Mouse (Mus musculus) gastrocnemius, adult 8-10 months (tissue): ENCODE results near the gene Sgms2. TPM values are rescaled to one million over a fixed set of nuclear protein-coding genes. Genes with fewer than 3 reads are reported as not detected.

ENCODE experiments used
- DNase-seq, 2 experiments: peaks; one replicate each; pipeline ENCODE4 v3.0.0; 2022; ENCODE audit warnings: low spot score in 2 of 2
- total RNA-seq, 4 experiments: library from RNA; stranded (reverse); gene quantifications; 2 replicates each; pipeline ENCODE4 v1.2.4; 2022

Gene Sgms2
- total RNA-seq, 4 experiments from 2014 or later: 1.0 to 2.3 (median 2.1) TPM

DNA sequence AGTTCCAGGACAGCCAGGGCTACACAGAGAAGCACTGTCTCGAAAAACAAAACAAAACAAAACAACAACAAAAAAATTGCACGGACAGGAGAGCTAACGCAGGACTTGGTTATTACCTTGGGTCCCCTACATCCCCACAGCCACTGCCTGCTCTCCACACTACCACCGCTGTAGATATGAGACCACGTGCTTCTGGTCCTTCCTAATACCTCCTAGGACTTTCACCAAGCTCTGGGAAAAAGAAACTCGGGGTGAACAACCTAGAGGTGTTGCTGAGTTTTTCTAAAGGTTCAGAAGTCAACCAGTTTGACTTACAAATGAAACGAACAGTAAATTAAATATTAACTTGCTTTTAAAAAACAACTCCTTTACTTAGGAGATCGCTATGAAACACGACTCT lies 2.8 kb downstream of the Sgms2 start:
- no peak for DNase-seq

DNA sequence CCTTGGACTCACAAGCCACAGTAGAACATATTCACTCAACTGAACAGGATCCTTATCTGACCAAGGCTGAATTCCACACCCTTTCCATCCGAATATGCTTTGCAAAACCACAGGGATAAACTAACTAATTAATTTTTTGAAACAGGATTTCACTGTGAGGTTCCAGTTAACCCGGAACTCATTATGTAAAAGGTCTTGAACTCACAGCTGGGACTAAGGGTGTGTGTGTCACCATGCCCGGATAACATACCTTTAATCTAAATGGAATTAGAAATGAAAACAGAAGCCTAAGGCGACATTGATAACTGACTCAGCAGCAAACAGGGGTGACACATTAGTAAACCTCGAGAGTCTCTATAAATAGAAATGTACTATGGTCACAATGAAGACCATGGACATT lies 5.8 kb downstream of the Sgms2 start:
- no peak for DNase-seq

- no peak for DNase-seq
Observed at GRCm38 (mm10) chr3:131483650-131484049, 7.6 kb downstream of the Sgms2 start.

DNA sequence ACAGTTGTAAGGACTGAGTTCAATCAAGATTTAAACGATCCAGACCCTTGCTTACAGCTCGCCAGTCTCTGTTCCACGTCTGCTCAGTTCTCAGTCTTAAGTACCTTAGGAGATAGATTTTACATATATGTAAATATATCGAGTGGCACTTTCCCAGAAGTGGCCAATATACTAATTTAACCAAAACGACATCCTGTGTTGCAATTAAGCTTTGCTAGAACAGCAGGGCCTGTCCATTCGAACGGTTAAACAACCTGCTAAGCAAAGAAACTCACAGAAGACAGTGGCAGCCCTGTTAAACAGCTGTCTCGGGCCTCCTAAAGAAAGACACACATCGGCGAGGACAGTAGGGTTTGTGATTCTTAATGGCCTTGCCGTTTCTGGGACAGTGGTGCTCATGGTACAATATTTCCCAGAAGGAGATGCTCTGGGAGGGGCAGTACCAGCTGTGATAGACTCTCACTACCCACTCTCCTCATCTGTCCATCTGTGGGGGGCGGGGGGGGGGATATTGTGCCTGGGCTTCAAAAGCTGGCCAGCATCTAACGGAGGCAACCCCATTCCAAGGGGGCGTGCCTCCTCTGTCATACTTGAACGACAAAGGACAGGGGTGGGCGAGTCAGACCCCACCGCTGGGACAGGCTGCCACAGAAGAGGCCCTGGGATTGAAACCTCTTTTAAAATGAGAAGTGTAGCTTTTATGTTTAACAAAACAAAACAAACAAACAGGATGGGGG lies 9.1 kb downstream of the Sgms2 start:
- DNase-seq: no peak

DNA sequence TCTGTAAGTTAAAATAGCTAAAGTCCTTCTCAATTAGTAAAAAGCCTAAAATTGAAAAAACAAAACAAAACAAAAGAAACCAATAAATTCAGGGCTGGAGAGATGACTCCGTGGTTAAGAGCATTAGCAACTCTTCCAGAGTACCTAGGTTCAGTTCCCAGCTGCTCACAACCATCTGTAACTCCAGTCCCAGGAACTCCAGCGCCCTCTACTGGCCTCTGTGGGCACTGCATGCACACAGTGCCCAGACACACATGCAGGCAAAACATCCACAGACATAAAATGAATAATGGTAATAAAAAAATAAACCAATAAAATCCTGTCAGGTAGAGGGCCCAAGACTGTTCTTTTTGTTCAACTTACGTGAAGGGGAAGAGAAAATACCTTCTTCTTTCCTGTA lies 10.6 kb downstream of the Sgms2 start:
- DNase-seq: no peak

- no peak for DNase-seq
Observed at GRCm38 (mm10) chr3:131479415-131479814, 11.8 kb downstream of the Sgms2 start.

- DNase-seq: no peak
Observed at GRCm38 (mm10) chr3:131476002-131476401, 15.2 kb downstream of the Sgms2 start.

DNA sequence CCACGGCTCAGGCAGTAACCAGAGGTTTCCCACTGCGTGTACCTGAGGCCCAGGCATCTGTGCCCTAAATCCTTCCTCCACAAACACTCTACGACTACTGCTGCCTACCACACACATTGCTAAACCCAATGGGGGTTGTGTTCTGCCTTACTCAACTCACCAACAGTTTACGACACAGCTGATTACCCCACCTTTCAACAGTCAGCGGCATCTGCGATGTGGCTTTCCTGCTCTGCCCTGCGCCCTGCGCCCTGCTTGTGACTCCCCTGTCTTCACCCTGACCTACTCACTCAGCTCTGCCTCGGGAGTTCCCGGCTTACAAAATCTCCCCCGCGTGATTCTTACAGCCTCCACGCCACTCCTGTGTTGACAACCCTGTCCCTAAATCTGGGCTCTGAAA lies 16.7 kb downstream of the Sgms2 start:
- DNase-seq: no peak

DNA sequence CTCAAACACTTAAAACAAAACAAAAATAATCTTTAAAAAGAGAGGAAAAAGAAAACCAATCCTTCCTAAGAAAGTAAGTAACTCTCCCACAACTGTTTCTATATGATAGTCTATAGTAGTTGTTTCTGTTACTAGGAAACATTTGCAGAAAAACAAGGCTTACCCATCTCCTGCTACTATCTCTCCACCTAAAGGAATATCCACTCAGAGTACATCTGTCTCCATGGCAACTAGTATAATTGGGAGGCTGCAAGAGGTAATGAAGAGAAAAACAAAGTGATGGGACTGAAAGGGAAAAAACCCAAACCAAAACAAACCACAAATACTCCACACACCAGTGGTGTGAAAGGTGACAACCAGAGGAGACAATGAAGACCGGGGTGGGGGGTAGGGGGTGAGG lies 17.7 kb downstream of the Sgms2 start:
- DNase-seq: no peak

DNA sequence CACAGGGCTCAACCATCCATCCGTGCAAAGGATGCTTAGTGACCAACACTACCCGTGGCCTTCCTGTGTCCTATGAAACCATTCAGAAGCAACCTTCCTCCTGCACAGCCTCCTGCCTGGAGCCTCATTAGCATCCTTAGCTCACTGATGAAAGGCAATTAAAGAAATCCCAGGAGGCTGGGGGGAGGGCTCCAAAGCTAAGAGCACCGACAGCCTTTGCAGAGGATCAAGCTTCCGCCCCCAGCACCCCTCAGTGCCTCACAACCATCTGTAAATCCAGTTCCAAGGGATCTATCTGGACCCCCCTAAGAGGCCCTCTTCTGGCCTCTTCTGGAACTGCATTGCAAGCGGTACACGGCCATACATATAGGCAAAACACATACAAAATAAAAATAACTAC lies 19.4 kb downstream of the Sgms2 start:
- DNase-seq: no peak

DNA sequence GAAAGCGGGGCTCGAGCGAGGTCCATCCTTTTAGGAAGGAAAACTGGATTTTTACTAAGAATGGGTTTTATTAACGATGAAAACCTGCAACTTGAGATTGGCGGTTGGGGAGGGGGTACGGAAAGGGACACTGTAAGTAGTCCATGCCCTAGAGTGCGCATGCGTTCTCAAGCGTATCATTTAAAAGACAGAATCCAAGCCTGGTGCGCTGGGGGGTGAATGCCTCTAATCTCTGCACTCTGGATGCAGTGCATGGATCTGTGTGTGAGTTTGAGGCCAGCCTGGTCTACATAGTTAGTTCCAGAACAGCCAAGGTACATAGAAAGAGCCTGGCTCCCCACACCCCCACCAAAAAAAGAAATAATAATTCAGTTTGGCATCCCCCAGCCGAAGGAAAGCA lies 19.8 kb downstream of the Sgms2 start:
- DNase-seq: no peak

- no peak for DNase-seq
Observed at GRCm38 (mm10) chr3:131470837-131471236, 20.4 kb downstream of the Sgms2 start.

DNA sequence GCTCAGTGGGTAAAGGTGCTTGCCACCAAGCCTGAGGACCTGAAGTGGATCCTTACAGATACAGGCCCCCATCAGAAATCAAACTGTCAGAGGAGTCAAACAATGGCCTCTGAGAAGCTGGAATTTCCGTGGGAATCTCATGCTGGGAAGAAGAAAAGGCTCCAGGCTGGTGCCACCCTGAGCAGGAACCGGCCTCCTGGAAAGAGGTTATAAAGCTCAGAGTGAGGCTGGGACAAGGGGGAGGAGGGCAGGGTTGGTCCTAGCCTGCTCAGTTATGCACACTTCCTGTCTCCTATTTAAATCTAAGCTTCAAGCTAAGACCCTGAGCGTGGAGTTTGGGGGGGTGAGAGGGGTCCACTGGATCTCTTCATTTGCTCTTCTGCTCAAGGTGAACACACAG lies 21.6 kb downstream of the Sgms2 start:
- DNase-seq: no peak

- no peak for DNase-seq
Observed at GRCm38 (mm10) chr3:131466371-131466770, 24.8 kb downstream of the Sgms2 start.

DNA sequence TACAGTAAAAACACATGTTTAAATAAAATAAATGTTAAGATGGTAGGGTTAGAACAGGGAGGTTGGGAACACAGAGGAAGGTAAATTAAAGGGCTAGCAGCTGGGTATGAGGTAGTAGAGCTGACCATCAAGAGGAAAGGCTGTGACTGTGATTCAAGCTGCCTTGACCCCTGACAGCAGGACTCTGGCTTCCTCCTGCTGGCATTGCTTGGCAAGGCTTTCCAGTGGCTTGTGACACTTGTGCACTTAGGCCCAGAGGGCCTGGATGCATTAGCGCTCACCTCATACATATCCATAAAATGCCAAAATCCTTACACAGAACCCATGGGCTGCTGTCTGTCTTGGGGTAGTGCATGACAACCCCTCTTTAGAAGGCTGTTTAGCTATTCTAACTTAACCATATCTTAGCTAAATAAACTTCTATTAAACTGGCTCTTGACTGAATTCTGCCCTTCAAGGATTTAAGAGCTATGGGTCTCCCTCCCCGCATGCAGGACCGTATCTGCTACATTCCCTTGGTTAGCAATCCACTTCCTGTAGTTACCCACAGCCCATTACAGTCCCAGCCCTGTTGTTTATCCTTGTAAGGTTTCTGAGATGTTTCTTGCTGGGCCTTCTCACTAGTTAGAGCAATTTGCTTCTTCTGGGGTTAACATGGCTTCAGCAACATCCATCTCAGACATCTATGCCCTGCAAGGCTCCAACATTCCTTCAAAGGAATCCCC lies 25.5 kb downstream of the Sgms2 start:
- no peak for DNase-seq

DNA sequence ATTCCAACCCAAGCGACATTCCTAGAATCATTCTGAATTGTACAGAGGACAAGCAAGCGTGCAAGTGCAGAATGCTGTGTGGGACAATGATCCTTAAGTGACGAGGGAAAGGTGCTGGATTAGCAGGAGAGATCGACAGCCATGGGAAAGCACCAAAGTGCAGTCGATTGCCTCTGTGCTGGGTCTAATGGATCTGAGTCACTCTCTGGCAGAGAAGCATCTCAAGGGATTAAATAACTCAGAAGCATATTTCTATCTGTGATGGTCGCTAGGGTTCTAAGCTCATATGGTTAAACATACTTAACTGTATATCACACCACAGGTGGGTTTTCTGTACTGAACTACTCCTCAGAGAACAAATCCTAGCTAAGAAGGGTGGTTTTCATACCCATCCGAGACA lies 118.2 kb downstream of the Sgms2 start:
- no peak for DNase-seq

GRCm38 (mm10) chr3:131368678-131369077 lies 122.5 kb downstream of the Sgms2 start:
- DNase-seq: no peak

DNA sequence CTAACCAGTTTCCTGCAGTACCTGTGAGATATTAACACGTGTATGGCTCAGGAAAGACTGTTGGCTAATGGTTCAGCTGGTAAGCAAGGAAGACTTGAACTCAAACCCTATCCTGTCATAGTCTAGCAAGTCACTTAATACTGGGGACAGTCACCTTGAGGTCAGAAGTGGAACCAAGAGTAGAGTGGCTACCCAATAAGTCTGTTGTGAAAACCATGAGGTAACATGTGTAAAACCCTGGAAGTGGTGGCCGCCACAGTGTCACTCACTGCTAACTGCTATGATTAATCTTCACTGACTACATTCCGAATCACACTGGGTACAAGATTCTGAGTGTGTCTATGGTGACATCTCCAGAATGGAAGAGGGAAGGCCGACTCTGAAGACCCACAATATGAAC lies 123.8 kb downstream of the Sgms2 start:
- no peak for DNase-seq

GRCm38 (mm10) chr3:131364632-131365446 lies 126.4 kb downstream of the Sgms2 start:
- DNase-seq: peak in 1 of 2 experiments; percentile 6

DNA sequence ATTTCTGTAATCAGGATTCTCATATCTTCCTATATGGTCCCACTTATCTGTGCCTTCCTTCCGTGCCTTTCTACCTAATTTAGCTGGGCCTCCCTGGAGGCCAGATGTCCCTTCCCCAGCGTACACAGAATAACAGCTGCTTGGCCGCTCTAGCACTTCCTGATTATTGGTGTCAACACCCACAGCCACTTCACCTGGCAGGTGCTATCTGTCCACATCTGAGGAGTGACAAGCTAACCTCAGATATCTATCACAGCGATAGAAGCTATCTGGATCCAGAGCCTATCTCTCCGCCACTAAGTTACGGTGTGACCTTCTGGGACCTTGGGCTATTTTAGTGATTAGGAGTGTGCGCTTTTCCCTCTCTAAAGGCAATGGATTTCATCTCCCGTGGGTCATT lies 127.0 kb downstream of the Sgms2 start:
- DNase-seq: no peak

GRCm38 (mm10) chr3:131363602-131364001 lies 127.6 kb downstream of the Sgms2 start:
- DNase-seq: no peak

- DNase-seq: no peak
Observed at GRCm38 (mm10) chr3:131361960-131362359, 129.3 kb downstream of the Sgms2 start.
